Mouse (Mus musculus) embryo, embryonic 11.5 days (tissue): Measurements from ENCODE around the gene Ror2.

ENCODE experiments used
- DNase-seq: peaks from one replicate; pipeline ENCODE4 v3.0.0-alpha.2; 2012; ENCODE audit warnings: low read depth, low spot score

The Ror2 gene

DNA sequence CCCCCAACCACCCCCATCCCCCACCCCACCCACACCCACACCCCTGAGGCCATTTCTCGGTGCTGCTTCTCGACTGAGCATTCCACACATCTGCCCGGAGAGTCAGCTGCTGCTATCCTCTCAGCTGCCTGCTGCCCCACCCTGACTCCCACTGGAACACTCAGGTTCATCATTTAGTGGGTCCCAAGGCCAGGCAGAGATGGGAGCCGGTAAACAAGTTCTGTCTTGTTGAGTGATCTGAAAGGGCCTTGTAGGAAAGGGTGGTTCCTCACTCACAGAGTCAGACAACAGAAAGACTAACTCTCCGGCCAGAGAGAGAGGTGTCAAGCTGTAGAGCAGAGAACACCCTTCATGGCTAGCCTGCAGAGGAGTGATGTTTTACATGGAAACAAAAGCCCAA is 155.9 kb downstream of the Ror2 start:
- DNase-seq = no peak

DNA sequence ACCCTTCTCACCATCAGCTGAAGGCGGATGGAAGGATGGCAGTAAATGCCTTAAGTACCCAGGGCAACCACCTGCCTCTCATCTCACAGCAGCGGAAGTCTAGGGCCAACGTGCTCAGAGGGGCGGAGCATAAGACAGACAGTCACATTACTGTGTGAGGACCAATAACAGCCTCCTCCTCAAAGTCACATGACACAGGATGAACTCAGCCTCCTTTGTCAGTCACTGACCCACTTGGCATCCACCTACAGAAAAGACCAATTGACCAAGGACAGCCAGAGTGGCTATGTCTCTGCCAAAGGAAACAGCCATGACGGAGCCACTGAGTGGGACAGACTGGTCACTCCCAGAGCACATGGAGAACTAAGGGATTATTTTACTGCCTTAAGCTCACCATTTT is 160.3 kb downstream of the Ror2 start:
- DNase-seq = no peak

DNA sequence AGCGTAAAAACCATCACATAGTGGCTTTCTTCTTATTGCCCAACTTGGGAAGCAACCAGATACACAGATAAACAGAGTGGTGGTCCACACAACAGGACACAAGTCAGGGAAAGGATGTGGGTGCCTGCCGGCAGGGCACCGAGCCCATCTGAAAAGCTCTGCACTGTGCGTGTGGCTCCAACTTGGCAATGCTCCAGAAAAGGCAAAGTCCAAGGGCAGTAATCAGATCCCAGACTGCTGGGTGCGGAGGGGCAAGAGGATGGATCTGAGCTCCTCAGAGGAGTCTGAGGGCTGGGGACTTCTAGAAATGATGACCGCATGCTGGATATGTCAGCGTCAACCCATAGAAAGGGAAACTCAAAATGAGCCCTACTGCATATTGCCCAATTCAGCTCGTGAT is 163.8 kb downstream of the Ror2 start:
- no peak for DNase-seq

DNA sequence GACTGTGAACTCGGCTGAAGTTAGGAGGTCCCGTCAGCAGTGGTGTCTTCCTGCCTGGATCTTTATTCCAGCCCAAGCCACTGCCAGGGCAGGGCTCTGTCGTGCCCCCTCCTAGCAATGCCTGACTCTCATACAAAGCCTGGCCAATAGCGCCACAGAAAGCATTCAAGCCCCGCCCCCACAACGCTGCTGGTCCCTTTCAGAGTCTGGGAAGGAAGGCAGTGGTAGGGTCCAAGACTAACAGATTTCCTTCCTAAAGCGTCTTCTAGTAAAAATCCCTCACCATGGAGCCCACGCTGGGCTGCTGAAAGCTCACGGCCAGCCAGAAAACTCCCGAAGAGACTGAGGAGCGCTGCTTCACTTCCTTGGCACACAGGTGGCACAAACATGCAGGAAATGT is 165.0 kb downstream of the Ror2 start:
- no peak for DNase-seq

DNA sequence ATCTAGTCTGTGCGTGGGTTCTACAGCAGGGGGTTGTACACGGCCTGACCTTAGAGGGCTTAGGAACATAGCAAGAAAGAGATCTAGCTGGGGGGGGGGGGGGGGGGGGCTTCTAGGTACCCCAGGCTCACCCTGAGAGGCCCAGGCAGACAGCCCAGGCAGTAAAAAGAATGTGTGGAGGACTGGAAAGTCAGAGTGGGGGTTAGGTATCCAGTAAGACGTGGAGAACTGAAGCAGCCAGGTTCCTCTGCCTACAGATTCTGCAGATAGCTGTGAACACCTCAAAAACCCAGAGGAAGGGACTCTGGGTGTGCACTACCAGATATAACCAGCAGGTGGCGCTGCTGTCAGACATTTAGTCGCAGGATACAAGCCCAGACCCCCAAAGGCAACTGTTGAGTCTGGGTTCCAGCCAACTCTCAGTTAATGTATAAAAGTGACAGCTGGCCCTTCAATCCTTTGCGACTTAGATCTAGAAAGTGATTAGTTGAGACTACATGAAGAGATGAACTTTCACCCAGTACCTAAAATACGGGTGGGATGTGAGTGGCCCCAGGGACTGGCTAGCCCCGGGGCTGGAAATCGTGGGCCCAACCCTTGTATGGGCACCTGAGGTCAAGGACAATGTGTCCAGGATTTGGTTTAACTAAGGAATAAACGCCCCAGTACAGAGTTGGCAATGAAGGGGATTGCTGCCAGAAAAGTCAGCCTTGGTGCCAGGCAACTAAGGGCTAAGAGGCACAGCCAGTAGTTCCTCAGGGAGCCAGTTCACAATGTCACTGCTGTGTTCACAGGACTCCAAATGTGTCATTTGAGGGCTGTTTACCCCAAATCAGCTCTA is 166.1 kb downstream of the Ror2 start:
- DNase-seq = peak; percentile 85

DNA sequence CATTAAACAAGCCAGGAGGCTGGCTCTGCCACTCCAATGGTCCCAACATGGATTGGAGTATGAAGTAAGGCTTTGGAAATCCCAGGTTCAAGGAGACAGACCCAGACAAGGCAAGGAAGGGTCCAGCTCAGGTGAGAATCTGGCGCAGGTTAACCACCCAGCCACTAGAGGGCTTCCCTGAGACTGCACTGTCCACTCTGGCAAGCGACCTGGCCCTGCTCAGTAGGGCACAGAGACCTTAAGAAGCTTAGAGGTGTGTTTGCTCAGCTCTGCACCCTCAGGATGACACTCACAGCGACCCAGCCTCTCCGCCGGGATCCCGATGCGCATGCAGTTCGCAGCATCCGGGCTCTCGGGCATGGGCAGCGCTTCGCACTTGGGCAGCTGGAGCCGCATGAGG is 167.5 kb downstream of the Ror2 start:
- DNase-seq = no peak

DNA sequence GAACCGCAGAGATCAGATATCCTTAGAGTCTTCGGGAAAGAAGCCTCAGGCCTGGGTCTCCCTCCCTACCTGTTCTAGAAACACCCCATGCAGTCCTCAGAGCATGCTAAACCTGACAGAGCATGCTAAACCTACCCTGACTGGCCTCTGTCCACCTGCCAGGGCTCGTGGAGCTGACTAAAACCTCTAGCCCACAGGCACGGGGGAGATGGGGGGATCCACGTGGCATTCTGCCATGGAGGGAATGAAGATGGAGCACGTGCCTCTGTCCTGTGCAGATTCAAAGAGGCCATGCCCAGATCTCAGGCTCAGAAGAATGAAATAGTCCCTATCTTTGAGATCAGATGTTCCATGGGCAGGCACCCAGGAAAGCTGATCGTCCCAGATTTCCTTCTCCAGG is 168.0 kb downstream of the Ror2 start:
- no peak for DNase-seq

DNA sequence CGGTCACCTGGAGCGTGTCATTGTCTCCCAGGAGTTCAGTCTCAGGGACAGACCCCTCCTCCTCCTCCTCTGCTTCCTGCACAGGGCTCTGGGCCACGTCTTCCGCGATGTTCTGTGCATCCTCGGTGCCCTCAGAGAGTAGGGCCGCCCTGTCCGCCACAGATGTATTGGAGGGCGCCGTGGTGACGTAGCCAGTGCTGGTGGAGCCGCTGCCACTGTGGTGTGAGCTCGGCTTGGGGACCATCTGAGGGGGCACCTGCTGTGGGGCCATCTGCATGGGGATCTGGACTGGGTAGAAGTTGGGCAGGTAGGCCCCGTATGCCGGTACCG is 175.7 kb downstream of the Ror2 start:
- no peak for DNase-seq

DNA sequence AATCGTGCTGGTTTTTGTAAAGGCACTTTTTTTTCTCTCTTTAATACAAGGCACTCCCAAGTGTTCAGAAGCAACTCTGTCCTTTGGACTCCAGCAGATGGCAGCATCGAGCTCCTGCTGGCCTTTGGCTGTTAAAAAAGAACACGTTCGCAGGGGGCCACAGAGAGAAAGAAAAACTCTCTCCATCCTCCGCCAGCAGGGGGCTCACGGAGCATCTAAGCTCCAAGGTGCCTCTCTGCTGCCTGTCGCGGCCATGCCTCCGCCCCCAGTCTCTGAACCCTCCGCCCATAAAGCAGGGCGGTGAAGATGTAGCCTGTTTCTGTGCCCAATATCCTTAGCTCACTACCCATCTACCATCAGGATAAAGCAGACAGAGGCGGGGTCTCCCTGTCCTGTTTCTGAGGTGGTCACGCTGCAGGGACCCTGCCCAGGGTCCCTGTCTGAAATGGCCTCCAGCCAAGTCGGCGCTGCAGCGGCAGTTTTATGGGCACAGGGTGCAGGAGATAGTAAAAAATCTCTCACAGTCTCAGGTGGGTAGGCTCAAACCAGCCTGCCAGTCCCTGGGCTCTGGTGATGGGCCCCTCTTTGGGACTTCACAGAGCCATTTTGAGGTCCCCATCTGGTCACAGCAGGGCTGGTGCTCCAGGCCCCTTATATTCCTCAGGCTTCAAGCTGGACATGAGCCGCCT is 176.2 kb downstream of the Ror2 start:
- DNase-seq = peak; percentile 97

DNA sequence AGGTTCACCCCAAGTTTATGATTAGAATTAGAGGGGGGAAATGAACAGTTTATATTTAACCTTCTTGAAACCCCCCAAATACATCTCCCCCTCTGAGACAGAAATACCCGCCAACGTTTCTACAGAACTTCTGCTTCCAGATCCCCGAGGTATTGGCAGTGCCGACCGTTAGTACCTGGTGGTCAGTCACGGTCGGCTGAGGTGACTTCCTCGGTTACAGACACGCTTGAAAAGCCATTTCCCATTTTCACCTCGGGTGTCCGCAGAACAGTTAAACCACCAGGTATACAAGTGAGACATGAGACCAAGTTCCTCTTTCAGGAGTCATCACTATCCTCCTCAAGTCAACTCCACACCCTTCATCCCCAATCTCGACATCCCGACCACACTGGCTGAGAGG is 179.2 kb downstream of the Ror2 start:
- no peak for DNase-seq

DNA sequence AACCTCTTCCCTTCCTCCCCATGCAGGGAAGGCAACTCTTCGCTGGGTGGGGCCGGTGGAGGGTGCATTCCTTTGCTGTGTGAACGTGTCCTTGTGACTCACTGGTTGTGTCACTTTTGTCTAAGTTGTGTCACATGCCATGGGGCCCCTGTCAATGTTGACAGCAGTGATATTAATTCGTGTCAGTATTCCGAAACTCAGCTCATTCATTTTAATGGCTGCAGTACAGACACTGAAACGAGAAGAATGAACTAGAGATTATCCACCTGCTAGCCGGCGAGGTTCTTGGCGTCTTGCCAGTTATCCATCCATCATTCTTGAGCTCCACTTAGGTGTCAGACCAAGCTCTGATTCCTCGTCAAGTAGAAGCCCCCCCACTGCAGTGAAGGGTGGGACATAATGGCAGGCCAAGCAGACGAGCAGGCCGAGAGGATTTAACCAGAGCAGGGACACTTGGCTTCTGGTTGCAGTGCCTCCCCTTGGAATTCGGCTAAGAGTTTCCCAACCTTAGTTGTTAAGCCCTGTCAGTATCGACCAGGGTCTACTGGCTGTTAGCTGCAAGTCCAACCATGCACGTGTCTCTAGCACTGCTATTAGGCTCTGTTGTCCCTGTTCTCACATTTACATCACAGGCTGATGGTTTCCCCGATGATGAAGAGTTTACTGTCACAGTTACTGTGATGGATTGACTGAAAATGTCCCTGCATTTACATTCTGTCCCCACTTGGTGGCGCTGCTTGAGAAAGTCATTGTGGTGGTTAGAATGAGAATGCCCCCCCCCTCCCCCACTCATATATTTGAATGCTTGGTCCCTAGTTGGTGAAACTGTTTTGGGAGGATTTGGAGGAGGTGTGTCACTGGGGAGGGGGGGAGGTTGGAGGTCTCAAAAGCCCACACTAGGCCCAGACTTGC is 185.9 kb downstream of the Ror2 start:
- no peak for DNase-seq

DNA sequence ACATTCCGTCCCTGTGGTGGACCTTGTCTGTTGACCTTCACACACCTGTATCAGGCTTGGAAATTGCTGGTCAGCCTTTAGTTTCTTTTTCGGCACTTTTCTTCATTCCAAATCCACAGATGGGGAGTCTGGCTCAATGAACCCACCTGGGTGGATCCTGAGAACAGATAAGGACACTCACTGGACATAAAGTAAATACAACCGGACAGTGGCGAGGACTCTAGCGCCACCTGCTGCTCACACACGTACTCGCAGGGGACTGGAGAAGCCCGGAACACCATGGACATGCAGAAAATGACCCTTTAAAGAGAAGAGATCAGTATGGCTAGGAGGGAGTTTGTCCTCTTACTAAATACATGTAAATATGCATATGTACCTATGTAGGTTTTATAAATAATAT is 189.3 kb downstream of the Ror2 start:
- peak; percentile 54 for DNase-seq

DNA sequence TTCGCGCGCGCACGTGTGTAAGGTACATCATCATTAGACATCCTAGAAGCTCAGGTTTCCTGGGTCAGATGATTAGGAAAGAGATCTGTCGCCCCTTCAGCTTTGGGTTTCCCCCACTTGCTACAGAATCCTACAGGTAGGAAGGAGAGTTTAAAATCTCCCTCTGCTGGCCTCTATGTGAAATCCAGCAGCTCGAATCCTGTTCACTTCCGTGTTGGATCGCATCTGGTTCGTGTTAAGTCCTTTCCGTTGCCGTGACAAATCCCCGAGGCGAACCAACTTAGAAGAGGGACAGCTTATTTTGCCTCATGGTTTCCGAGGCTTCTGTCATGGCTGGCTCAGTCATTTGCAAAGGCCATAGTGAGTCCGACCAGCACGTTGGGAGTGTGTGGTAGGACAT is 190.7 kb downstream of the Ror2 start:
- peak; percentile 32 for DNase-seq

DNA sequence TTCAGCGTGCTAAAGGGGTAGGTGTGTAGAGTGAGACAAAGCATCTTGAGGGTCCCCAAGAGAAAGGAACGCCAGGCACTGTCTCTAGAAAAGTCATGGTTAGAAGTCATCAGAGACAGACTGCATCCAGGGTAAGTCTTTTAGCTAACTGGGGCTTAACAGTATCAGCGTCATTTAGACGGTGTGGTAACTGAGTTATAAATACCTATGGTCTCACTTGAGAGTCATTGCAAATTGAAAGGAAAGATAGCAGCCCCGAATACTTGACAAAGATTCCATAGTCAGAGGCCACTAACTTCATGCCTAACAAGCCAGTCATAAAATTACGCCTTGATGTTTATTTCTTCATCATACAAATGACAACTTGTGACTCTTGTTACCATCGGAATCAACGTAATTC is 191.3 kb downstream of the Ror2 start:
- no peak for DNase-seq

DNA sequence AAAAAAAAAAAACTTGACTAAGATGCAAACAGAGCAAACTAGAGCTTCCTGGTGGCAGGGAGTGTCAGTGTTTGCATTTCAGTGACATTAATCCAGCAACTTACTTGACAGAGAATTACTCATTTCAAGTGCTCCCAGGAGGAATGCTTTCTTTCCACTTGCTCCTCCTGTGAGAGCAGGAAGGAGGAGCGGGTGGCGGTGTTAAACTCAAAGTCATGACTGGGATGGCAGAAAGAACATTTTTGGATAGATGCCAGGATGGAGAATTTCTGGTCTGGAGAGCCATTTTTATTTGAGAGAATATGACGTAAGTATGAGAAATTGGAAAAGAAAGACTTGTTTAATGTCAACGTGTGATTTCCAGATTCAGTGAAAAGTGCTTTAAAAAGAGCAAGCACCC is 192.5 kb downstream of the Ror2 start:
- no peak for DNase-seq

DNA sequence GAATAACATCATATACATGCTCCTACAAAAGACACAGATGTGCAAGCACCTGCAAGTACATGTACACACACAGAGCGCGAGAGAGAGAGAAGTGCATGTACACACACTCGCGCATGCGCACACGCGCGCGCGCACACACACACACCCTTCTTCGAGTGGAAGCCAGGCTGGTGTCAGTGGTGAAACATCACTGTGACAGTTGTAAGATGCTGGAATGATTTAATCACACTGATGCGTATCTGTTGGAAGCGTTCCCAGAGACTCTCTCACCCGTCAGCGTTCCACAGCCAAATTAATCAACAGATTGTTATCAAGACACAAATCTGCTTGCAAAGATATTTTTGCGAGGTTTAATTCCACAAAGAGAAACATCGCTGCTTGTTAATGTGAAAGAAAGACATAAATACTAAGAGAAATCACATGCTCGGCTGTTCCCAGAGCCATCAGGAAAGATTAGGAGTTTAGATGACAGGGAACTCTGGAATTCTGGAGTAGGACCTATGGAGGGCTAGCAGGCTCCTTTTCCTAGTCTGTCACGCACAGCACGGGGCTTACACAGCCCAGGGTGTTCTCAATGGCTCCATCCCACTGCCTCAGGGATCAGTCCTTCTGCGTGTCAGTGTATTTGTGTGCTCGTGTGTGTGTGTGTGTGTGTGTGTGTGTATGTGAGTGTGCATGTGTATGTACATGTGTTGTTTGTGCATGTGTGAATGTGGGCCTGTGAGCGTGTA is 199.2 kb downstream of the Ror2 start:
- DNase-seq = no peak

DNA sequence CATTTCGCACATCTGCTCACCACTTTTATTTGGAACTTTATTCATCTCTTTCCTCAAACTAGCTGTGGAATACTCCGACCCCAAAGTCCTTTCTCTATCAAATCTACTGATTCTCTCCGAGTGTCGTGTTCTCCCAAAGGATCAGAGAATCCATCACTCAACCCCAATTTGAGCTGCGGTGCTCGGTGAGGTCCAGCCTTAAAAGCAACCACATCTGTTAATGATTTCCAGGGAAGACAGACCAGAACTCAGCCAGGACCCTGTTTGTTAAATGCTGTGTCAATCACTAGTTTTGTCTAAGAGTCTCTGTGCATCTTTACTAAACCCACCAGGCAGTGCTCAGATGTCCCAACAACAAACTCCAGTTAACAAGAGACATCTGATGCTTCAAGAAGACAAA is 204.1 kb downstream of the Ror2 start:
- DNase-seq = no peak

DNA sequence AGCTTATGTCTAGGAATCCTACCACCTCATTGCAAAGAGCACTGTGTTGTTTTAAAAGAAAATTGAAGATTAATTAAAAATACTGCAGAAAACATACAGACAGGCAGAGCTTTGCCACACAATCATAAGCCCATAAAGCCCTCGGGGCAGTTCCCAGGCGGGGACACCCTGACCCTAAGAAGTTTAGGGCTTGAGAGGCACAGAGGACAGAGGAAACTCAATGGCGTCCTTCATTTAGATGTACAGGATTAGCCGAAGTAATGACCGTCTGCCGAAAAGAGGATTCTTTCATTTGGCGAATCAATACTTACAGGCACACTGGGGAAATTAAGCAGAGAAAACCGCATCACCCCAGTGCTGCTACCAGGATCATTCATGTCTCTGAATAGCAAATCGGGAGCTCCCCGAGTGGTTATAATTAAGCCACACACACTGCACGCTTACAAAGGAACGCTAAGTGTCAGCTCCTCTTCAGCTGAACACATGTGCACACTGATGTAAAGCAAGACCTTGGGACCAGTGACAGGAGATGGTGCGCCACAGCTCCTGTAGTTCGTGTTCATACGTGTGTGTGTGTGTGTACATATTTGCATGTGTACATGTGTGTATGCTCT is 208.1 kb downstream of the Ror2 start:
- DNase-seq = no peak

DNA sequence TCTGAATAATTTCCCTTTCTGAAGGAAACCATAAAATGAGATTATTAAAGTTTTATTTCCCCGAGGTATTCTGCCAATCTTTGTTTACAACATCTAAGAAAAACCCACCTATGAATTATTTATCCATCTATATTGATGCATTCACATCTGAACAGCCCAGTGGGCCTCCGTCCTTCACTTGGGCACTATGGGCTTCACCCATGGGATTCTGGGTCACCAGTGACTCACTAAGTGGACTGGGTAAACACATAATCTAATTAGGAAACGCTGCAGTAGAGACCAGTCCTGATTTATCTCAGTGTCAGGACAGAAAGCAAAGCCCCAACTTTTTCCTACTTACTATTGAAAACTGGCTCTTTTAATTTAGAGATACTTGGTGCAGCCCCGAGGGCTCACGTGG is 210.9 kb downstream of the Ror2 start:
- DNase-seq = no peak

DNA sequence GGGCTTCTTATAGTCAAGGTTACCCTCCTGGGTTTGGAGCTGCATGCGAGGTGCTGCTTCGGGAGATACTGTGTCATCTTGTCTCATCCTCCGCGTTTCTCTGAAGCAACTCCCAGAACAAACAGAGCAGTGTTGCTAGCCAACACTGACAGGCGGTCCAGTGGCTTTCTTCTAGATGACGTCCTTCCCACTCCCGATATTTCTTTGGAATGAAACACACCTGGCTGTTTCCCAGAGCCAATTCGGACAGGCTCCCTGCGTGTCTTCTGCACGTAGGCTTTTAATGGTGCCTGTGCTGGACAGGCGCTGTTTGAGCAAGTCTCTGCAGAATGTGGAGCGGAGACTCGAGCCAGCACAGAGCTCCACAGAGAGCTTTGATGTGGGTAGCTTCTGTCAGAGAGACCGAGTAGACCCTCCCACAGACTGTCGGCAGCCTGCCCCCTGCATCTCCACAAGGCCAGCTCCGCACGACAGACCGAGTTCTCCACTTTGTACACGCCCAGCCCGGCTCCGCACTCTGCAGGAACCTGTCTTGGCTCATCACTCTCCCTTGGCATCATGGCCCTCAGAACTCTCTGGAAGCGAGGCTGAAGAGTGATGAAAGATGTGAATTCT is 216.7 kb downstream of the Ror2 start:
- DNase-seq = no peak

DNA sequence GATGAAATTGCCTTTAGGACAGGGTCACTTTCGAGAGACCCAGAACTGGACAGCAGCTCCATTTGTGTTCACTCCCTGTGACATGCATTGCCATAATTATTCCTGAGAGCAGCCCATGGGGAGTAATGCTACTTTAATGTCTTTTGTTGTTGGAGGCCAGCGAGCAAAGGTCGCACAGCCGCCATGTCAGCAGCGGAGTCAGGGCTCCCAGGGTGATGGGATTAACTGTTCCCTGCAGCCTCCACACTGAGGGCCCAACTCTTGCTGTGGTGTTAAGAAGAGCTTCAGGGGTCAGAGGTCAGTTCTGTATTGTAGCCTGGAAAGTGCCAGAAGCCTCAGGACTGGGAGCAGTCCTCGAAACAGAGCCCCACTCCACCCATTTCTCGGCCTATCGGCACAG is 217.5 kb downstream of the Ror2 start:
- DNase-seq = no peak
